11 mouse cellular contexts compared by ENCODE assay signal in the genomic region with DNA sequence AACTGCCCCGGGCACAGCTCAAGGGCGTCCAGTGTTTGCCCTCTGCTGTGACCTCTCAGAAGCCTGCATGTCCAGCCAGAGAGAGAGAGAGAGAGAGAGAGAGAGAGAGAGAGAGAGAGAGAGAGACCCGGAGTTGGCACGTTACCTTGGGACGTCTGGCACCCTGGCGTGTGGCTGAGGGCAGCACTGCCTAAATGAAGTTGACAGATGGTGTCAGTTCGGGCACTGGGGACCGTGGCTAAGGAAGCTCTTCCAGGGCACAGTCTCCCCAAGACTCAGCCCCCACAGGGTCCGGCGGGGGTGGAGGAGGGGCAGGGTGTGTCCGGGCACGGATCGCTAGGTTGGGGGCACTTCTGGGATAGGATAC. TPM values are rescaled to one million over a fixed set of nuclear protein-coding genes. Genes with fewer than 3 reads are reported as not detected.
DNase-seq lines count a peak whose midpoint lies in the region; ATAC-seq and TF ChIP-seq lines count a peak whose summit lies in the region.
"Had no signal": no experiment of that assay in that cellular context is flagged by ENCODE, and none has a peak within 500 bp of the region (broad histone marks: within the 10 kb centered on the region; RNA-seq: fewer than 3 reads in every experiment).

No protein-coding gene starts in this region.

- H3K9me3 ChIP-seq in embryonic facial prominence, embryonic 14.5 days (ENCODE audit: control insufficient read depth, low read length), result no peaks in the 10 kb centered on the region
- no peaks in the 10 kb centered on the region for H3K9me3 ChIP-seq in limb, embryonic 12.5 days
- H3K9me3 ChIP-seq in neural tube, embryonic 15.5 days (replicated peaks), result no peaks in the 10 kb centered on the region

- WGBS in kidney, adult 2 months, result 1% methylated on average over 13 of the region's 13 CpGs
- WGBS in embryonic facial prominence, embryonic 14.5 days, result 0% methylated on average over 9 of the region's 13 CpGs
- under 1% methylated on average over 13 of the region's 13 CpGs for WGBS in limb, embryonic 12.5 days
- WGBS in neural tube, embryonic 15.5 days, result 1% methylated on average over 13 of the region's 13 CpGs

- no peak for ATAC-seq in embryonic facial prominence, embryonic 14.5 days (ENCODE audit: low read depth)
- ATAC-seq in limb, embryonic 12.5 days (ENCODE audit: insufficient number of reproducible peaks, insufficient read depth, low FRiP score, low TSS enrichment, low read depth), result no peak
- 0 out of 2 replicates have a peak, but pooled peaks have one; percentile 12 for ATAC-seq in neural tube, embryonic 15.5 days (ENCODE audit: low FRiP score)

- TF ChIP-seq POLR2A in kidney, adult 2 months (IDR thresholded peaks at IDR 0.05; ENCODE audit: low read depth, low read length), result no peak

- H3K4me1 ChIP-seq in kidney, adult 2 months (ENCODE audit: control insufficient read depth, insufficient read depth, low read length), result no peaks in the 10 kb centered on the region
- H3K4me1 ChIP-seq in embryonic facial prominence, embryonic 14.5 days (ENCODE audit: control insufficient read depth, insufficient read depth, low read length), result peaks cover 10% of the 10 kb centered on the region; the same call in 1 of the 2 replicates
- peaks cover 59% of the 10 kb centered on the region for H3K4me1 ChIP-seq in limb, embryonic 12.5 days (replicated peaks)
- peaks cover 39% of the 10 kb centered on the region for H3K4me1 ChIP-seq in neural tube, embryonic 15.5 days

- H3K27ac ChIP-seq in kidney, adult 2 months (ENCODE audit: insufficient read depth, low read depth, low read length), result no peak overlapping the region
- H3K27ac ChIP-seq in embryonic facial prominence, embryonic 14.5 days (replicated peaks; ENCODE audit: low read depth, low read length), result peak overlapping the region; percentile 84
- H3K27ac ChIP-seq in limb, embryonic 12.5 days, result no peak overlapping the region
- no peak overlapping the region; the same call in 1 of the 2 replicates for H3K27ac ChIP-seq in neural tube, embryonic 15.5 days (replicated peaks)

- H3K9ac ChIP-seq in embryonic facial prominence, embryonic 14.5 days (ENCODE audit: low read depth, low read length), result peak overlapping the region; percentile 77
- H3K9ac ChIP-seq in limb, embryonic 12.5 days (replicated peaks), result 0 out of 2 replicates have a peak overlapping the region, but pooled peaks have one; percentile 60
- no peak overlapping the region for H3K9ac ChIP-seq in neural tube, embryonic 15.5 days (replicated peaks)

- no peaks in the 10 kb centered on the region for H3K36me3 ChIP-seq in kidney, adult 2 months (ENCODE audit: control insufficient read depth, insufficient read depth, low read length)
- no peaks in the 10 kb centered on the region for H3K36me3 ChIP-seq in embryonic facial prominence, embryonic 14.5 days (ENCODE audit: control insufficient read depth, insufficient read depth, low read length)
- no peaks in the 10 kb centered on the region for H3K36me3 ChIP-seq in limb, embryonic 12.5 days
- no peaks in the 10 kb centered on the region for H3K36me3 ChIP-seq in neural tube, embryonic 15.5 days

- TF ChIP-seq CTCF in kidney, adult 2 months (conservative IDR thresholded peaks at IDR 0.05; ENCODE audit: insufficient read depth, insufficient read length, low read depth, low read length), result no peak

- 0 out of 2 replicates have a peak overlapping the region, but pooled peaks have one; percentile 0 for H3K4me3 ChIP-seq in kidney, adult 2 months (ENCODE audit: insufficient read depth, low read depth, low read length)
- H3K4me3 ChIP-seq in embryonic facial prominence, embryonic 14.5 days (ENCODE audit: low read depth, low read length), result peak overlapping the region; percentile 59
- H3K4me3 ChIP-seq in limb, embryonic 12.5 days (replicated peaks), result peak overlapping the region; percentile 50
- peak overlapping the region; percentile 45 for H3K4me3 ChIP-seq in neural tube, embryonic 15.5 days (replicated peaks)
- H3K4me3 ChIP-seq: erythroblast, embryonic 14.5 days; megakaryocyte, embryonic 14.5 days had no signal

- H3K4me2 ChIP-seq in embryonic facial prominence, embryonic 14.5 days (ENCODE audit: low read depth, low read length), result peak overlapping the region; percentile 95
- H3K4me2 ChIP-seq in limb, embryonic 12.5 days, result peak overlapping the region; percentile 89
- H3K4me2 ChIP-seq in neural tube, embryonic 15.5 days, result peak overlapping the region; percentile 79

- DNase-seq in kidney, adult 2 months, result no peak
- DNase-seq in kidney, adult 18-20 months, result no peak
- no peak for DNase-seq in embryonic facial prominence, embryonic 14.5 days (ENCODE audit: low spot score)
- no peak for DNase-seq in spleen, adult 18-20 months
- DNase-seq in gastrocnemius, adult 8-10 months (ENCODE audit: low spot score in 2 of 2), result no peak
- no peak for DNase-seq in thymus, postnatal 0 days (ENCODE audit: low spot score)

- H3K27me3 ChIP-seq in kidney, adult 2 months (replicated peaks; ENCODE audit: control insufficient read depth, insufficient read depth, low read length), result peaks cover 7% of the 10 kb centered on the region
- peaks cover 100% of the 10 kb centered on the region for H3K27me3 ChIP-seq in embryonic facial prominence, embryonic 14.5 days (replicated peaks; ENCODE audit: control insufficient read depth, insufficient read depth, low read length)
- peaks cover 98% of the 10 kb centered on the region for H3K27me3 ChIP-seq in limb, embryonic 12.5 days
- H3K27me3 ChIP-seq in neural tube, embryonic 15.5 days (replicated peaks), result peaks cover 97% of the 10 kb centered on the region

RNA-seq across cellular contexts. Expression of gene Foxf2, which starts 0.7 kb away (rescaled TPM):
- polyA plus RNA-seq in kidney, adult 2 months (2012; rRNA removed), result 0.10 TPM in 1 of 2 replicates, not detected in the other
- 5.1 and 5.3 TPM in 2 replicates for polyA plus RNA-seq in embryonic facial prominence, embryonic 14.5 days (2014; fragmentation: Nextera tagmentation; extraction: Ambion mirVana)
- 0.64 and 0.97 TPM in 2 replicates for polyA plus RNA-seq in limb, embryonic 12.5 days (2016; fragmentation: Nextera tagmentation; extraction: Ambion mirVana)
- 4.5 and 6.3 TPM in 2 replicates for polyA plus RNA-seq in neural tube, embryonic 15.5 days (2015; fragmentation: Nextera tagmentation; extraction: Ambion mirVana)
- under 1 TPM in 2 of 4 experiments, not detected in 2; 0.10 to 0.24 TPM for total RNA-seq in gastrocnemius, adult 8-10 months (2022)
- not detected in 2 replicates for polyA plus RNA-seq in thymus, postnatal 0 days (2015; fragmentation: Nextera tagmentation; extraction: Ambion mirVana)
- polyA plus RNA-seq: erythroblast, embryonic 14.5 days; testis, adult 2 months had no signal

Comparison
In these comparisons a context has a peak if more than half of its experiments do, and no peak if none do; other contexts are left out.
1. H3K4me3 ChIP-seq: peak in every context shown above with its lines; median percentile 59 in embryonic facial prominence, embryonic 14.5 days; 50 in limb, embryonic 12.5 days; 45 in neural tube, embryonic 15.5 days; 0 in kidney, adult 2 months.